Mouse (Mus musculus) ovary, postnatal 36 days (tissue): ENCODE results near the gene Cdh13.
A peak's percentile ranks its signal among the peaks of the same experiment; 100 is the strongest.

Experiments used
- DNase-seq: peaks from one replicate; pipeline ENCODE4 v3.0.0; 2022; ENCODE audit warnings: low spot score, mixed read lengths

Cdh13 gene

GRCm38 (mm10) chr8:119263750-119264149 lies 980.2 kb downstream of the Cdh13 start:
- DNase-seq: no peak

- DNase-seq: no peak
These were observed 982.8 kb downstream of the Cdh13 start for GRCm38 (mm10) chr8:119266304-119266703.

- no peak for DNase-seq
These were observed 986.0 kb downstream of the Cdh13 start for GRCm38 (mm10) chr8:119269576-119269975.

- DNase-seq: no peak
These were observed 986.8 kb downstream of the Cdh13 start for GRCm38 (mm10) chr8:119270371-119270770.

GRCm38 (mm10) chr8:119272891-119273290 lies 989.4 kb downstream of the Cdh13 start:
- no peak for DNase-seq

- no peak for DNase-seq
These were observed 991.9 kb downstream of the Cdh13 start for GRCm38 (mm10) chr8:119275442-119275841.

- no peak for DNase-seq
These were observed 993.5 kb downstream of the Cdh13 start for GRCm38 (mm10) chr8:119277047-119277451.

GRCm38 (mm10) chr8:119281761-119282160 lies 998.2 kb downstream of the Cdh13 start:
- no peak for DNase-seq

GRCm38 (mm10) chr8:119284516-119284915 lies 1001.0 kb downstream of the Cdh13 start:
- no peak for DNase-seq

GRCm38 (mm10) chr8:119284920-119285319 lies 1001.4 kb downstream of the Cdh13 start:
- no peak for DNase-seq

GRCm38 (mm10) chr8:119295477-119295876 lies 1011.9 kb downstream of the Cdh13 start:
- no peak for DNase-seq

GRCm38 (mm10) chr8:119297752-119298151 lies 1014.2 kb downstream of the Cdh13 start:
- DNase-seq: peak; percentile 13

GRCm38 (mm10) chr8:119300335-119300734 lies 1016.8 kb downstream of the Cdh13 start:
- no peak for DNase-seq

GRCm38 (mm10) chr8:119304196-119304595 lies 1020.7 kb downstream of the Cdh13 start:
- no peak for DNase-seq

- DNase-seq: no peak
These were observed 1027.9 kb downstream of the Cdh13 start for GRCm38 (mm10) chr8:119311412-119311811.

GRCm38 (mm10) chr8:119323215-119323614 lies 1039.7 kb downstream of the Cdh13 start:
- no peak for DNase-seq

GRCm38 (mm10) chr8:119339546-119339945 lies 1056.0 kb downstream of the Cdh13 start:
- DNase-seq: no peak

GRCm38 (mm10) chr8:119343606-119344005 lies 1060.1 kb downstream of the Cdh13 start:
- DNase-seq: no peak

GRCm38 (mm10) chr8:119344190-119344856 lies 1060.8 kb downstream of the Cdh13 start, which contains the start of gene Hsbp1:
Gene Hsbp1 (plus strand): TSS chr8:119344488.
- peak; percentile 93 for DNase-seq

GRCm38 (mm10) chr8:119345029-119345682 lies 1061.6 kb downstream of the Cdh13 start:
- no peak for DNase-seq

- DNase-seq: no peak
These were observed 1062.1 kb downstream of the Cdh13 start for GRCm38 (mm10) chr8:119345683-119346075.

- DNase-seq: no peak
These were observed 1068.1 kb downstream of the Cdh13 start for GRCm38 (mm10) chr8:119351647-119352046.

- DNase-seq: no peak
These were observed 1069.6 kb downstream of the Cdh13 start for GRCm38 (mm10) chr8:119352977-119353658.
